Mouse (Mus musculus) inflammation-experienced regulatory T-cells, adult 6 months (primary cell): Measurements from ENCODE around the gene Helz. TPM values are rescaled to one million over a fixed set of nuclear protein-coding genes. Genes with fewer than 3 reads are reported as not detected.
"Not testable (repeated sequence)": the region's sequence is repeated elsewhere in the genome, so short reads cannot be mapped to it uniquely, and the experiment has no call there.

Experiments
- ATAC-seq: one replicate; pipeline ENCODE4 v1.8.0; 2017
- polyA plus RNA-seq, 3 experiments: library from polyadenylated mRNA; unstranded; fragments of 100-300 nt; shearing (Covaris generic); gene quantifications; one replicate each; pipeline ENCODE4 v1.2.1; 2017

Helz gene
- polyA plus RNA-seq, result 10 to 100 TPM; 22.5 to 30.6 (median 22.6) TPM

- peak; percentile 86 for ATAC-seq
Measured at GRCm38 (mm10) chr11:107547351-107548203, at the start of gene Helz. Gene Helz (plus strand): TSS chr11:107547930.

- no peak for ATAC-seq
Measured at GRCm38 (mm10) chr11:107502801-107503200, 44.9 kb upstream of the Helz start.

GRCm38 (mm10) chr11:107504364-107504763 lies 43.4 kb upstream of the Helz start:
- not testable (repeated sequence) for ATAC-seq

- ATAC-seq, result no peak
Measured at GRCm38 (mm10) chr11:107506260-107506659, 41.5 kb upstream of the Helz start.

GRCm38 (mm10) chr11:107509631-107510338 lies 37.9 kb upstream of the Helz start:
- no peak for ATAC-seq

- no peak for ATAC-seq
Measured at GRCm38 (mm10) chr11:107510362-107511269, 37.1 kb upstream of the Helz start.

GRCm38 (mm10) chr11:107511954-107512353 lies 35.8 kb upstream of the Helz start:
- peak; percentile 60 for ATAC-seq

- no peak for ATAC-seq
Measured at GRCm38 (mm10) chr11:107513047-107513446, 34.7 kb upstream of the Helz start.

- ATAC-seq, result no peak
Measured at GRCm38 (mm10) chr11:107516387-107516786, 31.3 kb upstream of the Helz start.

- ATAC-seq, result no peak
Measured at GRCm38 (mm10) chr11:107518645-107519429, 28.9 kb upstream of the Helz start.

- no peak for ATAC-seq
Measured at GRCm38 (mm10) chr11:107521153-107521552, 26.6 kb upstream of the Helz start.

- ATAC-seq, result no peak
Measured at GRCm38 (mm10) chr11:107524966-107525365, 22.8 kb upstream of the Helz start.

- ATAC-seq, result no peak
Measured at GRCm38 (mm10) chr11:107527632-107528031, 20.1 kb upstream of the Helz start.

- peak; percentile 94 for ATAC-seq
Measured at GRCm38 (mm10) chr11:107529320-107529719, 18.4 kb upstream of the Helz start.

- ATAC-seq, result no peak
Measured at GRCm38 (mm10) chr11:107531445-107531844, 16.3 kb upstream of the Helz start.

GRCm38 (mm10) chr11:107532271-107532670 lies 15.5 kb upstream of the Helz start:
- no peak for ATAC-seq

GRCm38 (mm10) chr11:107538994-107539393 lies 8.7 kb upstream of the Helz start:
- ATAC-seq, result peak; percentile 97

GRCm38 (mm10) chr11:107540339-107540738 lies 7.4 kb upstream of the Helz start:
- no peak for ATAC-seq

- no peak for ATAC-seq
Measured at GRCm38 (mm10) chr11:107545747-107546476, 1.8 kb upstream of the Helz start.

GRCm38 (mm10) chr11:107546667-107547301 lies 946 bp upstream of the Helz start:
- peak; percentile 9 for ATAC-seq
